Mouse (Mus musculus): Measurements from ENCODE around the gene Stat6.
A peak's percentile ranks its signal among the peaks of the same experiment; 100 is the strongest.

Gene Stat6

DNA sequence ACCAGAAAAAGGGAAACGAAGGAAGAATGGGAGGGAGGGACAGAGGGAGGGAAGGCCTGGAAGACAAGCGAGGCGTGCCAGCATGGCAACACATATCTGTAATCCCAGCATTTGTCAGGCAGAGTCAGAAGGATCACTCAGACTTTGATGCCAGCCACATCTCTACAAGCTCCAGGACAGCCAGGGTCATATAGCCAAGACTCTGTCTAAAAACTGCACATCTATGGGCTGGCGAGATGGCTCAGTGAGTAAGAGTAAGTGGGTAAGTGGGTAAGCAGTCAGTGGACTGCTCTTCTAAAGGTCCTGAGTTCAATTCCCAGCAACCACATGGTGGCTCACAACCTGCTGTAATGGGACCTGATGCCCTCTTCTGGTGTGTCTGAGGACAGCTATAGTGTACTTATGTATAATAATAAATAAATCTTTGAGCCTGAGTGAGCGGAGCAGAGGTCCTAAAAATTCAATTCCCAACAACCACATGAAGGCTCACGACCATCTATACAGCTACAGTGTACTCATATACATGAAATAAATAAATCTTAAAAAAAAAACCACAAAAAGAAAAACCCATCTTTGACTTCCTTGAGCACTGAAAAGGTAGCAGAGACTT lies 31.4 kb downstream of the Stat6 start:
- no peak for DNase-seq (ENCODE audit: low spot score)

DNA sequence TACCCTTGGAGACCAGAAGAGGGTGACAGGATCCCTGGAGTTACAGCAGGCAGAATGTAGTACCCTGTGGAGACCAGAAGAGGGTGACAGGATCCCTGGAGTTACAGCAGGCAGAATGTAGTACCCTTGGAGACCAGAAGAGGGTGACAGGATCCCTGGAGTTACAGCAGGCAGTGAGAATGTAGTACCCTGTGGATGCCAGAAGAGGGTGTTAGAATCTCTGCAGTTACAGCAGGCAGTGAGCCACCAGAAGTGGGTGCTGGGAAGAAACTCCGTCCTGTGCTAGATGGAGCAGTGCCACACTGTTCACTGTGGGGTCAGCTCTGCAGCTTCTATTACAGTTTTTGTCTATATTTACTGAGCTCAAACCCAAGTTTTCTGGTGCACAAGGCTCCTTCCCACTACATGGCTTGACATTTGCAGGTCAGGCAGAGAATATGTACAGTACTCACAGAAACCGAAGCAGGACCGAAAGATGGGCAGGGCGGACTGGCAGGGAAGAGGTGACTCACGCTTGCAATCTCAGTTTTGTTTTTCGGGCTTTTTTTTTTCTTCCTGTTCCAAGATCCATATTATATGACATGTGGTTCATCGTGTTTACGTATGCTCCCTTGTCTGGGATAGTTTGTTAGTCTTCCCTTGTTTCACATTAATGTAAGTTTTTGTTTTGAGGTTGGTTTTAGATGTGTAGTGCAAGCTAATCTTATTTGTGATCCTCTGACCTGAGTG lies 32.2 kb downstream of the Stat6 start:
- DNase-seq (ENCODE audit: low spot score) = peak; percentile 96

DNA sequence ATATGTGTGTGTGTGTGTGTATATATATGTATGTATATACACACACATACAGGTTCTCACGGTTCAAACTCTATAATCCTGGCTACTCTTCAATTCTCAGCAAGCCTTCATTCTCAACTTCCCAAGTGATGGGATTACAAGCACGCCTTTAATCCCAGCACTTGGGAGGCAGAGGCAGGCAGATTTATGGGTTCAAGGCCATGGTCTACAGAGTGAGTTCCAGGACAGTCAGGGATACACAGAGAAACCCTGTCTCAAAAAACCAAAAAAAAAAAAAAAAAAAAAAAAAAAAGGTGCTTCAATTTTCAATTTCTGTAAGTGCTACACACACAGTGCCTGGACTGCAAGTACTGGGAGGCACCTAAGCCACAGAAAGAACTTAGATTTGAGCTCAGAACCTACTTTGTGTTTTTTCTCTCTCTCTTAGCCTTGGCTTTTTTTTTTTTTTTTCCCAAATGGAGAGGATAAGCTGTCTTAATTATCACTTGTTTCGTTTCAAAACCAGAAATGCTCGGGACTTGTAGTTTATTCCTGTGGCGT lies 33.1 kb downstream of the Stat6 start:
- DNase-seq (ENCODE audit: low spot score) = no peak

DNA sequence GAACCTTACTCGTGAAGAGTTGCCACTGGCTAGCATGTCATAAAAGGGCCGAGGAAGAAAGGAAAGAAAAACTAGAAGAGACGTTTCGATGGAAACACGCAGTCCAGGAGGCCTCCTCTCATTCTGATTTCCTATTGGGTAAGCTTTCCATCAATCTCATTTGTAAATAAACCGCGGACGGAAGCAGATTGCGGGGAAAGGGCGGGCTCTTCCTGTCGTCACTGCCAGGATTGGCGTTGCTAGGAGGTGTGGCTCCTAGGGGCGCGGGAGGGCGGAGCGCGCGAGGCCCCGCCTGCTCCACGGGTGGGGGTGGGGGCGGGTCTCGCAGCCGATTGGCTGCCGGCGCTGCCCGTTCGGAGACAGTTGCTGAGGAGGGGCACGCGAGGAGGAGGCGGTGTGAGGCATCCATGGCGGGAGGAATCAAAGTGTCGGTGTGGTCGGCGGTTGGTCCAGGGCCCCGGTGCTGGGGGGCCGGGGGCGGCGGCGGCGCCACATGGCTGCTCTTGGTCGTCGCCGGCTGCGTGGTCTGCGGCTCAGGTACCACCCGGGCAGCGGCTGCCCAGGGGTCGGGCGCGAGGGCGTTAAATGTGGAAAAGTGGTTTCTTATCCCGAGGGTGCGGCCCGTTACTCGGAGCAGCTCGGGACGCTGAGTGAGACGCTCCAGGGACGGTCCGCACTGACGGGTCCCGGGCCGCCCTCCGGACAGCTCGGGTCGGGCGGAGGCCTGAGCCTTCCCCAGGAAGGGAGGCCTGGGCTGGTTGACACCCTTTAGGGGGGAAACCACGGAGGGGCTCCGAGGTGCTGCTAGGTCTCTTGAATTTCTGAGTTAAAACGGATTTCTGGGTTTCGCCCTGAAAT lies 34.1 kb downstream of the Stat6 start:
- peak; percentile 97 for DNase-seq (ENCODE audit: low spot score)

DNA sequence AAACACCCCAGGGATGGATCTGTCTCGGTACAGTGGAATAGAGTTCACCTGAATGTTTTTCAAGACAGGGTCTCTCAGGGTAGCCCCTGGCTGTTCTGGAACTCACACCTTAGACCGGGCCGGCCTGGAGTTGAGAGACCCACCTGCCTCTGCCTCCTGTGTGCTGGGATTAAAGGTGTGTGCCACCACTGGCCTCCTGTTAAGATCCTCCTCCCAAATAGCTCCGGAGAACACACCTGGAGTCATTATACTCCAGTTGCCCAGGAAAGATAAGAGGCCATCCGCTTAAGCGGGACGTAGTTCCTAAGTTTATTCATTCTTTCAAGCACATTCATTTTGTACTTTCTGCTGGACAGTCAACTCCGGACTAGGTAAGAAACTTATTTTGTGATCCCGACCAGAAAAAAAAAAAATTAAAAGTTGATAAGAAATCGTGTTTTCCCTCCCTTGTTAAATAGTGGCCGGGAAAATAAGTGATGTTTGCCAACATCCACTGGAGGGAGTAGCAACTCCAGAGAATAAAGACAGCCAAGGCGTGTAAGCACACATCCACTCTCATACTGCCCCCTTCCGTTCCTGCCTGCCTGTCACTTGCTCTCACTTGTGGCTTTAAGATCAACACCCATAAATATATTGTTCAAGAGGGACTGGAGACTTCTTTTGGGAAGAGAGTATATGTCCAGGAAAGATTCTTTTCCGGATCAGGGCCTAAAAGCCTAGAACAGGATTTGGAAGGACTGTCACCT lies 35.0 kb downstream of the Stat6 start:
- peak; percentile 81 for DNase-seq (ENCODE audit: low spot score)

DNA sequence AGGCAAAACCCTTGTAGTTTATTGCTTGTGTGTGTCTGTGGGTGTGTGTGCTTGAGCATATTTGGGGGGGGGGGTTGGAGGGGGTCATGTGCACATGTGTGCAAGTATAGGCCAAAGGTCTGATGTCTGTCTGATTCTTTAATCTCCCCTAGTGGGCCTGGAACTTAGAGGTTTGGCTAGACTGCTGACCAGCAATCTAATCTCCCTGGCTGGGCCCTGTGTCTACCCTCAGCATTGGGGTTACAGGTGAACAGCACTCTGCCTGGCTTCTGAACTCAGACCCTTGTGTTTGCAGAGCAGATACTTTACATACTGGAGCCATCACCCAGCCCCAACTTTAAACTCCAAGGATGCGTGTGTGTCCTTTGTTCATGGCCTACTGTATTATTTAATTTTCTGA lies 36.4 kb downstream of the Stat6 start:
- no peak for DNase-seq (ENCODE audit: low spot score)

DNA sequence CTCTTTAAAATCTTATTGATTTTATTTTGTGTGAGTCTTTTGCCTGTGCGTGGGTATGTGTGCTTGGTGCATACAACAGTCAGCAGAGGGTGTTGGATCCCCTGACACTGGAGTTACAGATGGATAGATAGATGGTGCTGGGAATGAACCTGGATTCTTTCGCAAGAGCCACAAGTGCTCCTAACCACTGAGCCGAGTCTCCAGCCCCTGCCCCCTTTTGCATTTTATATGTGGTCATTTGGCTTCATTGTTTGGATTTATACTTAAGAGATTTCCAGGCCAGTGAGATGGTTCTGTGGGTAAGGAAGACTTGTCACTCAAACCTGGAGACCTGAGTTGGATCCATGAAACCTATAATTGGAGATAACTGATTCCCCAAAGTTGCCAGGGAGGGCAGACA lies 37.1 kb downstream of the Stat6 start:
- DNase-seq (ENCODE audit: low spot score) = no peak

DNA sequence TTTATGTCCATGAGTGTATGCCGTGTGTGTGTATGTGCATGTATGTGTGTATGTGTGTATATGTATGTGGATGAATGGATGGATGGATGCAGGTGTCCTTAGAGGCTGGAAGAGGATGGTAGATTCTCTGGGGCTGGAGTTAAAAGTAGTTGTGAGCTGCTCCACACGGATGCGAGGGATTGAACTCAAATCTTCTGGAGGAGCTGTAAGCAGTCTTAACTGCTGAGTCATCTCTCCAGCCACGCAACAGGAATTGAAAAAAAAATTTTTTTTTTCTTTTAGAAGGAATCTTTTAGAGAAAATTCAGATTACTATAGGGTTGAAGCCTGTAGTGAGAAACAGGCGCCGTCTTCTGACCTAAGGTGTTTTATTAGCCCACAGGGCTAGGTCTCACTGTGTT lies 40.1 kb downstream of the Stat6 start:
- DNase-seq (ENCODE audit: low spot score) = no peak

DNA sequence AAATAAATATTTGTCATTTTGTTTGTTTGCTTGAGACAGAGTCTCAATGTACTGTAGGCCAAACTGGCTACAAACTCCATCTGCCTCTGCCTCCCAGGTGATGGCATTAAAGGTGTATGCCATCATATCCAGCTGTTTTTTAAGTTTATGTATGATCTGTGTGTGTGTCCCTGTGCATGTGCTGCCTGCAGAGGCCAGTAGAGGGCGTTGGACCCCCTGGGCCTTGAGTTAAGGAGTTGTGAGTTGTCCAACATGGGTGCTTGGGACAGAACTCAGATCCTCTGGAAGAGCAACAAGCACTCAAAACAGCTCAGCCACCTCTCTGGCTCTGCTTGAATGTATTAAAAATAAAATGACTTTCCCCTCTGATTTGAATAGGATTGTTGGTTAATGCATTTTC lies 48.3 kb downstream of the Stat6 start:
- no peak for DNase-seq (ENCODE audit: low spot score)

DNA sequence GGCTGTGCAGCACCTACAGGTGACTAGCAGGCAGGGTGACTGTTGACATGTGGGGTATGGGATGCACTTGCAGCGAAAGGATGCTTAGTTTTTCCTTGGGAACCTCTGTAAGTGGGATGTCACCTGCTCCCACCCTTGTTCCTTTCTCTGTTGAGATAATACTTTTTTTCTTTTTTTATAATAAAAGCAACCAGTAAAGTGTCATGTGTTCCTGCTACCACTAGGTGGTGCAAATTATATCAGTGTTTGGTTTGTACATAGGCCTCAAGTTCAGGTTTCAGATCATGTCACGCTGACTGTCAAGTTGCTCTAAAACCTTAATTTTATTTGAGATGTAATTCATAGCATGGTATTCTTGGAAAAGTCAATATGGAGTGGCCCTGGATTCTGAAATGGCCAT lies 51.9 kb downstream of the Stat6 start:
- peak; percentile 30 for DNase-seq (ENCODE audit: low spot score)

DNA sequence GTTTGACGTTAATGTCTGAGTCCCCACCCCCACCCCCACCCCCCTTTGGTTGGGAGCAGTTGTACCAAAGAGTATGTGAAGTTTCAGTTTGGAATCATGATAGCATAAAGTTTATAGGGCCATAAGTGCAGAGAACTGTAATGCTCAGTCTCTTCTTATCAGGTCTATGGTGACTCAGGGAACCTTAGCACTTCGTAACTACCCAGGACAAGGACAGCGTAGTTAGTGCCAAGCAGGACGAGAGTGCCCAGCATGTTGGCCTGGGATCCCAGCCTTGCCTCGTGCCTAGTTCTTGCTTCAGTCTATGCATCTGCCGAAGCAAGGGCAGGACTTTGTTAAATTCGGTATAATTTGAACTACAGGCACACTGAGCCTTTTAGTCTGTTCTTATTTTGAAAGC lies 53.0 kb downstream of the Stat6 start:
- DNase-seq (ENCODE audit: low spot score) = no peak

DNA sequence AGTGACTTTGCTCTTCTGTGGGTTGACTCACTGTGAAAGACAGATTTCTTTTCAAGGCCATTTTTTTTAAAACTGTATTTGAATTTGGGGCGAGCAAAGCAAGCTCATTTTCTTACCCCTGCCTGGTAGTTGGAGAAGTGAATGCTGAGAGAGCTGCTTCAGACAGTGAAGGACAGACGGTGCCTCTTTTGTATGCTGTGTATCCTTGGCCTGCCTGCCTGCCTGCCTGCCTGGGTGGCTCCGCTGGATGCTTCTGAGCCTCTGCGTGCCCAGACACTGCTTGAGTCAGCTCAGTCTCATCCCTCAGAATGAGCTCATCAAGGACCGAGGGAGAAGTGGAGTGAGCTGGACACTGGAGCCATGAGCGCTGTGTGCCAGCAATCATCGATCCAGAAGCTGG lies 56.2 kb downstream of the Stat6 start:
- no peak for DNase-seq (ENCODE audit: low spot score)

DNA sequence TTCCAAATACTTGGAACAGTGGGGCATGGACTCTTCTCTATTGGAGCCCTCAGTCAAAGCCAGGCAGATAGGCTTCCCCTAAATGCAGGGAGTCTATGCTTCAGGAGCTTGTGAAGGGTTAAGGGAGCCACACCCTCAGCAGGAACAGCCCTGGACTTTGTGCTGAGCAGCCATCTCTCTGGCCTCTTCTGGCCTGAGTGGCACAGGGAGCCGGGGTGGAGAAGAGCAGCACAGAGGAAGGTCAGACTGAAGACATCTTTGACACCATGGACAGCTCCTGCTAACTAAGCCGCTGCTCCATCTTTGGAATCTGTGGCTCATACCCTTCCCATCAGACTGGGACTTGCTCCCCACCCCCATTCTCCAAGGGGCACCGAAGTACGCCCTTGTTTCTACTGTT lies 60.5 kb downstream of the Stat6 start:
- no peak for DNase-seq (ENCODE audit: low spot score)

DNA sequence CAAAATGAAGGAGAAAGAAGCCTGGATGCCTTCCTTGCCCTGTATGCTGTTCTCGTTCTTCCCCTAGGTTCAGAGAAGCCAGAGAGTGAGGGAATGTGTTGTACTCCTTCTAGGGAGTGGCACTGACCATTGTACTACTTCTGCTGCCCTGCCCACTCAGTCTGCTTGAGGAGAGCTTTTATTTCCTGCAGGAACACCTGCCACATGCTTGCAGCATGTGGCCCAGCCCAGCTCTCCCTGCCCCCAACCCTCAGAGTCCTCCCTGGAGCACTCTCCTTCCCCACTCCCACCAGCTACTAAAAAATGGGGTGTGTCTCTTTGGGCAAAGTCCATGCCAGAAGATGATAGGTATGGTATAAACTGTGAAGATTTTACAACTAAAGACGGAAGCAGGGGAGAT lies 61.5 kb downstream of the Stat6 start:
- no peak for DNase-seq (ENCODE audit: low spot score)

DNA sequence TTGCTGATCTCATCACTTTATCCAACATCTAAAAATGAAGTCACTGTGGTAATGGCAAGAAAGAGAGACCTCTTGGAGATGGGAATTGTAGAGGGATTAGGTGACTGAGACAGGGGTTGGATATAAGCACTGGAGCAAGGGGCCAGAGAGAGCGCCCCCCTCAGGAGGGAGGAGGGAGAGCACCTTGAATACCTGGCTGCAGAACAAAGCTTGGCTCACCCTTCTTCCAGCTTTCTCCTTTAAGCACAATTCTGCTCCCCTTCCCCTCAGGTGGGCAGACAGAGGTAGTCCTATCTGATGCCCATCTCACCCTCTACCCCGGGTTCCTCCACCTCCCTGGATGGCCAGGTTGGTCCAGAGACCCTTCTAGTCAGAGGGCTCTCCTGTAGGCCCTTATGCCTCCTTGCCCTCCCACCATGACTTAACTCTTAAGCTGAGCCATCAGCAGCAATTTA lies 62.0 kb downstream of the Stat6 start, which contains the start of gene Myo1a:
Myo1a (plus strand) TSS at position 405 of the 455 bp plus-strand sequence.
- DNase-seq (ENCODE audit: low spot score) = no peak

DNA sequence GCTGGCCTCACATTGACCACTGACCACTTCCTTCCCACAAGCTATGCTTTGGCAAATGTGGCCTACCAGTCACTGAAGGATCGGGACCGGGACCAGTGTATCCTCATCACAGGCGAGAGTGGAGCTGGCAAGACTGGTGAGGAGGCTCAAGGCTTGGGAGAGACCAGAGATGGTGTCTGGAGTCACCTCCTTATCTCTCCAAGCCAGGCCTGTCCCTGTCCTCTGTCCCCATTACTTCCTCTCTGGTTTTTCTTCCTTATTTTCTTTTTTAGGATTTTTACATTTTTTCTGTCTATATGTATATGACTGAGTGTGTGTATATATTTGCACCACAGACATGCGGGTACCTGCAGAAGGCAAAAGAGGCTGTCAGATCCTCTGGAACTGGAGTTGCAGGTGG lies 63.0 kb downstream of the Stat6 start:
- no peak for DNase-seq (ENCODE audit: low spot score)

DNA sequence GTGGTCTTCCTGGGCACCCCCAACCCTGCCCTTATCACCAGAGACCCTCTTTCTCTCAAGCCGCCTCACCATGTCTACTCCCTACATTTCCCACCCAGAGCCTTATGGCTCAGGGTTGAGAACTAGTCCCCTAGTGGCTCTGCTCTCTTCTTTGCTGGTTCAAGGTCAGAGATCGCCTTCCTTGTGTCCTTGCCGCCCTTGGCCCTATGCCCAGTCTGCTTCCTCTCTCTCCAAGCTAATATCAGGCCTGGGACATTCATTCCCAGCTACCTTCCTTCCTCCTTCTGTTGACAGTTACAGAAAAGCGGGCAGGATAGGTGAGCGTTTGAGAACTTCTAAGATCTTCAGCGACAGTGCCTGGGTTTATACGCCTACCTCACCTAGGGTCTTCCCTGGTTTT lies 64.9 kb downstream of the Stat6 start:
- no peak for DNase-seq (ENCODE audit: low spot score)

DNA sequence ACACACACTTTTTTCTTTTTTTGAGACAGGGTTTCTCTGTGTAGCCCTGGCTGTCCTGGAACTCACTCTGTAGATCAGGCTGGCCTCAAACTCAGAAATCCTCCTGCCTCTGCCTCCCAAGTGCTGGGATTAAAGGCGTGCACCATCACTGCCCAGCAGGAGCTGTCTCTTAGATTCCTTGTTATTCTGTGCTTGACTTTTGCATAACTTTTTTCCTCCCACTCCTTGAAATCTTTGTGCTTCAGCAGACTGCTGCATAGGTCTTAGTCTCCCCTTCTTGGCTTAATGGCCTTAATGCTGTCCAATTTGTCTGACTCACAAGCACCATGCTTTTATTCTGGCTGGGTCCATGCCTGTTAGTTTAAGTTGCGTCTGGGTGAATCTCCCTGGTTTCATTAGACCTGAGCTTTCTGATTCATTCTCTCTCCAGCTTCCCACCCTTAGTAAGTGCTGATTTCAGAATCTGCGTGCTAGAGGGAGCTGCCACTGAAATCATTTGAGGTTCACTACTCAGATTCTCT lies 66.1 kb downstream of the Stat6 start:
- no peak for DNase-seq (ENCODE audit: low spot score)

DNA sequence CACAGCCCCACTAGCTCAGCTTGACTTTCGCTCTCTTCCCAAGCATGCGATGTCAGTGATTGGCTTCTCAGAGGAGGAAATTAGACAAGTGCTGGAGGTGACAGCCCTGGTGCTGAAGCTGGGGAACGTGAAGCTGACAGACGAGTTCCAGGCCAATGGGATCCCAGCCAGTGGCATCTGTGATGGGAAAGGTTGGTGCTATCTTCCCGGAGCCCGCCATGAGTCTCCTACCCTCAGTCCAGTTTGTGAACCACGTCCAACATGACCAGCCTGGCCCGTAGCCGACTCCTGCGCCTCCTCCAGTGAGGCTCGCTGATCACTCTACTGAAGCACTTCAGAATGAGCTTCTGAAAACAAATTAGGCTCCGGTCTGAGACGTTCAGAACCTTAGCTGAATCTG lies 67.5 kb downstream of the Stat6 start:
- DNase-seq (ENCODE audit: low spot score) = no peak

Data from lung, postnatal 25 days (tissue).